Mouse (Mus musculus) spleen, adult 2 months (tissue): Measurements from ENCODE around the gene Zfp775. TPM values are rescaled to one million over a fixed set of nuclear protein-coding genes. Genes with fewer than 3 reads are reported as not detected.
A peak's percentile ranks its signal among the peaks of the same experiment; 100 is the strongest.

Experiments
- DNase-seq, 2 experiments: peaks; one replicate each; pipeline versions ENCODE4 v3.0.0 to v3.0.0-alpha.2; 2012 to 2021; ENCODE audit warnings: low spot score in 2 of 2, low read depth in 1 of 2
- H3K27ac ChIP-seq: fragments of 200-500 bp; 2 replicates; pipeline ENCODE4 v1.5.1; 2012; ENCODE audit warnings: low read length, inconsistent platforms; ENCODE audit not compliant: insufficient read depth
- H3K27me3 ChIP-seq: fragments of 200-500 bp; 2 replicates; pipeline ENCODE4 v1.6.1; 2012; ENCODE audit warnings: mild to moderate bottlenecking, moderate library complexity, low read length, inconsistent platforms; ENCODE audit not compliant: control insufficient read depth, insufficient read depth
- H3K36me3 ChIP-seq: fragments of 200-500 bp; 2 replicates; pipeline ENCODE4 v1.6.1; 2012; ENCODE audit warnings: mild to moderate bottlenecking, low read length, inconsistent platforms; ENCODE audit not compliant: control insufficient read depth, insufficient read depth
- H3K4me1 ChIP-seq: fragments of 200-500 bp; 2 replicates; pipeline ENCODE4 v1.6.1; 2011; ENCODE audit warnings: inconsistent platforms; ENCODE audit not compliant: control insufficient read depth, insufficient read depth, insufficient read length
- H3K4me3 ChIP-seq: fragments of 200-500 bp; 2 replicates; pipeline ENCODE4 v1.5.1; 2011; ENCODE audit warnings: mild to moderate bottlenecking, inconsistent platforms; ENCODE audit not compliant: insufficient read depth, insufficient read length; ENCODE audit errors: extremely low read depth
- CTCF ChIP-seq: fragments of 200-500 bp; IDR thresholded peaks from 2 replicates; pipeline ENCODE4 v1.5.1; 2011; ENCODE audit warnings: mild to moderate bottlenecking, inconsistent platforms; ENCODE audit not compliant: insufficient read depth, insufficient read length, insufficient replicate concordance; ENCODE audit errors: extremely low read depth
- POLR2A ChIP-seq: fragments of 200-500 bp; IDR thresholded peaks from 2 replicates; pipeline ENCODE4 v1.6.1; 2011; ENCODE audit warnings: low read depth, low read length, inconsistent platforms
- WGBS: fragments of 180-500 bp; shearing (Covaris S2); methylation state at CpG from one replicate; pipeline ENCODE4 v1.1.7; 2018; 5-methylcytosine and 5-hydroxymethylcytosine counted together
- polyA plus RNA-seq: library from polyadenylated mRNA; depleted of rRNA; stranded (reverse); fragments of >200 nt; gene quantifications from 2 replicates; pipeline ENCODE4 v1.2.3, GENCODE M21; 2012

Zfp775 gene
- polyA plus RNA-seq, 1 experiment = 3.6 TPM

DNA sequence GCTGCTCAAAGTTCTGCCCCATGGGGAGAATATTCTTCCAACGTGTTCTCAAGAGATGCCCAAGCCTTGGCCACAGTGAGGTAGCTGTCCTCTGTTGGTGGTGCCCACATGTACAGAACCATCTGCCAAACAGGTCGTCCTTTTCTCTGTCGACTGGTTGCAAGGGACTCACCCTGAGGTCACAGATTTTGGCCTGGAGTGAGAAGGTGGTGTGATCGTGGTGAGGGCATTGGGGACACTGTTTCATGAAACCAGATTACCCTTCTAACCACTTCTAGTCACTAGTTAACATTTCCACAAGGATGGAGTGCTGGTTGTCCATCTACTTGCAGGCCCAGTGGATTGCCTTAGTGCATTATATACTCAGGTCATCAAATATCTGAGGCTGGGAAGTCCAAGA, 46.9 kb downstream of the Zfp775 start:
- WGBS = 78% methylated on average over 4 of the region's 4 CpGs
- peaks cover 13% of the 10 kb centered on the region; the same call in 1 of the 2 replicates for H3K4me1 ChIP-seq
- H3K4me3 ChIP-seq = no peak overlapping the region; the same call in 1 of the 2 replicates
- TF ChIP-seq CTCF = no peak
- no peak for TF ChIP-seq POLR2A
- H3K27ac ChIP-seq = peak overlapping the region; percentile 91
- no peaks in the 10 kb centered on the region for H3K27me3 ChIP-seq
- no peak for DNase-seq
- H3K36me3 ChIP-seq = peaks cover 18% of the 10 kb centered on the region

DNA sequence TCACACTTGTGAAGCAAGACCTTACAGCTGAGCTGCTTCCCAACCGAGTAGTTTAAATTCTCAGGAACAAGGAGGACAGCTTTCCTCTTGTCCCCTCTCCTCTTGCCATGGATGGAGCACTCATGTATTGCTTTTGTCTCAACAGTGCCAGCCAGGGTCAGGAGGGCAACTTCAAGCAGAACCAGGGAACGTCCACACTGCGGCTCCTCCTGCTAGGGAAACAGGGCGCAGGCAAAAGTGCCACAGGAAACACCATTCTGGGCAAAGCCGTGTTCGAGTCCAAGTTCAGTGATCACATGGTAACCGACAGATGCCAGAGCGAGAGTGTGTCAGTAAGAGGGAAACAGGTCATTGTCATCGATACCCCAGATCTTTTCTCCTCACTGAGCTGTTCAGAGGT, 48.2 kb downstream of the Zfp775 start:
- TF ChIP-seq POLR2A = no peak
- no peak for TF ChIP-seq CTCF
- Histone ChIP-seq H3K36me3 (peaks cover 18% of the 10 kb centered on the region), H3K4me3 (no peak overlapping the region), H3K4me1 (peaks cover 13% of the 10 kb centered on the region; the same call in 1 of the 2 replicates), H3K27ac (no peak overlapping the region), H3K27me3 (no peaks in the 10 kb centered on the region)
- DNase-seq = no peak
- WGBS = 83% methylated on average over 9 of the region's 9 CpGs

DNA sequence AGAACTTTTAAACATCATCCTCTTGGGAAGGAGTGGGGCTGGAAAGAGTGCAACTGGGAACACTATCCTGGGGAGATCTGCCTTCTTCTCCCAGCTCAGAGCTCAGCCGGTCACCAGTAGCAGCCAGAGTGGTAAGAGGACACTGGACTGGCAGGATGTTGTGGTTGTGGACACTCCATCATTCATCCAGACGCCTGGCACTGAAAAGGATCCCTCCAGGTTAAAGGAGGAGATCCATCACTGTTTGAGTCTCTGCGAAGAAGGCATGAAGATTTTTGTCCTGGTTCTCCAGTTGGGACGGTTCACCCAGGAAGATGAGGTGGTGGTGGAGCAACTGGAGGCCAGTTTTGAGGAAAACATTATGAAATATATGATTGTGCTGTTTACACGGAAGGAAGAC, 56.9 kb downstream of the Zfp775 start:
- 88% methylated on average over 5 of the region's 5 CpGs for WGBS
- Histone ChIP-seq H3K36me3 (peaks cover 25% of the 10 kb centered on the region), H3K27me3 (no peaks in the 10 kb centered on the region), H3K4me1 (peaks cover 10% of the 10 kb centered on the region; the same call in 1 of the 2 replicates), H3K27ac (no peak overlapping the region), H3K4me3 (no peak overlapping the region)
- no peak for DNase-seq
- TF ChIP-seq CTCF = no peak
- TF ChIP-seq POLR2A = no peak

DNA sequence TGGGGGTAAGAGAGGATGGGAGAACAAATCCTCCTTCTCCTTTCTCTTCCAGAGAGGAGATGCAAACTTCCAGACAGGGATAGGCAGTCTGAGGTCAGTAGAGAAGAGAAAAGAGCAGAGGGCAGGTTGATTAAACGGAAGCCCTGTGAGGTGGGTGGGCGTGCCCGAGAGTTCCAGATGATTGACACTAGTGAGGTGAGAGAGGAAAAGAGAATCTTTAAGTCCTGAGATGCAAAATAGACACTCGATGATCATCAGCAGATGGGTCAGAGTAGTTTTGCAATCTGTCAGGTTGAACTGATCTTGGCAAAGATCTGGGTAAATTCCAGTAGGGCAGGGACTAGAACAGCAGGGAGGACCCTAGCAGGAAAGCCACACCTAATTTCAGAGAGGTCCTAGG, 62.9 kb downstream of the Zfp775 start:
- no peaks in the 10 kb centered on the region for H3K27me3 ChIP-seq
- H3K27ac ChIP-seq = peak overlapping the region; percentile 65
- 43% methylated on average over 4 of the region's 4 CpGs for WGBS
- H3K4me3 ChIP-seq = no peak overlapping the region
- H3K4me1 ChIP-seq = peaks cover 31% of the 10 kb centered on the region; the same call in 1 of the 2 replicates
- DNase-seq = no peak
- TF ChIP-seq POLR2A = no peak
- TF ChIP-seq CTCF = no peak
- no peaks in the 10 kb centered on the region for H3K36me3 ChIP-seq

DNA sequence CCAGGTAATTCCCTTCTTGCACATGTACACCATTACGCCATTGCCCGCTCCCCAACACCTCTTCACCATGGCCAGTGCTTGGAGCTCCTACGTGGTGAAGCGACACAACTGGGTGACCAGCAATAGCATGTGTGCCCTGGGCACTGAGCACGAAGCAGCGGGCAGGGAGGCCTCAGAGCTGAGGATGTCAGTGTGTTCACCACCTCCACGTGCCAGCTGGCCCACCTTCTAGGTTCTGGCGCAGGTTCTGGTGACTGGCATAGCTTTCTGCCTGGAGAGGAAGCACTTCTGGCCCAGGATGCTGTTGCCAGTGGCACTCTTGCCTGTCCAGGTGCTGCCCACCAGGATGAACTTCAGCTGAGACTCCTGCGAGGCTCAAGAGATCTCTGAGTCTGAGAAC, 63.6 kb downstream of the Zfp775 start:
- Histone ChIP-seq H3K27me3 (no peaks in the 10 kb centered on the region), H3K4me3 (no peak overlapping the region), H3K36me3 (no peaks in the 10 kb centered on the region), H3K27ac (peak overlapping the region; percentile 65), H3K4me1 (peaks cover 31% of the 10 kb centered on the region; the same call in 1 of the 2 replicates)
- DNase-seq = no peak
- WGBS = 92% methylated on average over 9 of the region's 9 CpGs
- no peak for TF ChIP-seq CTCF
- no peak for TF ChIP-seq POLR2A

DNA sequence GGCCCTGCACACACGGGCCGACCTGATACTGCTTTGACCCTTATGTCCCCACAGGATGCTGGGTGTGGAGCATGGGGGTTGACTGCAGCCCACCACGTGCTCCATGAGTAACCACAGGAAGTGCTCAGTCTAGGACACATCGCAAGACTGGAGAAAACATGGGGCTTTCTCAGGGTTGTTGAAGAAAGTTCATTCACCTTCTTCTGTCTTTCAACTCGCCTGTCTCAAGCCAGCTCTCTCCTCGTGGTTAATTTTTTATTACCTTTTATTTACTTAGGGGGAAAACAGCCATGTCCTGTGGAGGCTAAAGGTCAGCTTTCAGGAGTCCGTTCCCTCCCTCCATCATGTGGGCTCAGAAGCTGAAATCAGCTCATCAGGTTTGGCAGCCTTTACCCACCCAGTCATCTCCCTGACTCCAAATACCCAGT, 64.3 kb downstream of the Zfp775 start:
- TF ChIP-seq POLR2A = no peak
- no peak for TF ChIP-seq CTCF
- no peak for DNase-seq
- no peaks in the 10 kb centered on the region for H3K36me3 ChIP-seq
- WGBS = 19% methylated on average over 7 of the region's 7 CpGs
- H3K4me1 ChIP-seq = peaks cover 31% of the 10 kb centered on the region; the same call in 1 of the 2 replicates
- H3K4me3 ChIP-seq = no peak overlapping the region
- no peaks in the 10 kb centered on the region for H3K27me3 ChIP-seq
- H3K27ac ChIP-seq = peak overlapping the region; percentile 65

DNA sequence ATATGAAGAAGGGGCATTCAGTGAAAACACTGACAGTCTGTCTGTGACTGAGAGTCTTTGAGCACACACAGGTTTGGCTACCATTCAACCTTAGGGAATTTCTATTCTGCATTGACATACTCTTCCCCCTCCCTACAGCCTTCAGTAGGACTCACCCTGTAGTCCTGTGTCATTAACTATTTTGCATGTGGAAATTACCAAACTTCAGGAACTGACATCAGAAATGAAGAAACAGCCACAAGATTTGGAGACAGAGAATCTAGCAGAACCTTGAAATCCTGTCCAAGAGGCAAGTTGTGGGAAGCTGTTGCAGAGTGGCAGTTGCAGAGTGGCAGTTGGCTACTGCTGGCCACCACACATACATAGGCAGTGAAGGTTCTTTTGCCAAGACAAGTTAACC, 66.2 kb downstream of the Zfp775 start:
- no peak overlapping the region for H3K27ac ChIP-seq
- TF ChIP-seq CTCF = no peak
- no peak for TF ChIP-seq POLR2A
- H3K36me3 ChIP-seq = no peaks in the 10 kb centered on the region
- H3K4me1 ChIP-seq = peaks cover 31% of the 10 kb centered on the region; the same call in 1 of the 2 replicates
- H3K27me3 ChIP-seq = no peaks in the 10 kb centered on the region
- H3K4me3 ChIP-seq = no peak overlapping the region
- DNase-seq = no peak
